Mouse (Mus musculus) embryo, embryonic 11 days (tissue): ENCODE results near the gene Mfsd12.

Source experiments
- DNase-seq: peaks from one replicate; pipeline ENCODE4 v3.0.0-alpha.2; 2015

The Mfsd12 gene

GRCm38 (mm10) chr10:81356352-81356990, 820 bp upstream of the Mfsd12 start:
- DNase-seq, result no peak

- no peak for DNase-seq
These were observed 918 bp downstream of the Mfsd12 start for GRCm38 (mm10) chr10:81358209-81358608.

GRCm38 (mm10) chr10:81358841-81359240, 1.6 kb downstream of the Mfsd12 start:
- no peak for DNase-seq

GRCm38 (mm10) chr10:81360721-81361120, 3.4 kb downstream of the Mfsd12 start:
- DNase-seq, result no peak

- DNase-seq, result no peak
These were observed 5.2 kb downstream of the Mfsd12 start for GRCm38 (mm10) chr10:81362336-81362949.

GRCm38 (mm10) chr10:81363436-81364346, 6.4 kb downstream of the Mfsd12 start:
- no peak for DNase-seq

- DNase-seq, result no peak
These were observed 7.4 kb downstream of the Mfsd12 start for GRCm38 (mm10) chr10:81364666-81365065.

- no peak for DNase-seq
These were observed 7.8 kb downstream of the Mfsd12 start for GRCm38 (mm10) chr10:81365073-81365472.

GRCm38 (mm10) chr10:81365672-81366476, 8.6 kb downstream of the Mfsd12 start, which contains the start of gene 4930404N11Rik:
4930404N11Rik (minus strand) TSS chr10:81365816.
- peak; percentile 72 for DNase-seq

GRCm38 (mm10) chr10:81366477-81367206, 9.4 kb downstream of the Mfsd12 start:
- DNase-seq, result no peak

GRCm38 (mm10) chr10:81367207-81367495, 9.9 kb downstream of the Mfsd12 start:
- DNase-seq, result no peak

- no peak for DNase-seq
These were observed 18.0 kb downstream of the Mfsd12 start for GRCm38 (mm10) chr10:81375322-81375721.

- no peak for DNase-seq
These were observed 19.5 kb downstream of the Mfsd12 start for GRCm38 (mm10) chr10:81376561-81377361.

- DNase-seq, result no peak
These were observed 20.0 kb downstream of the Mfsd12 start for GRCm38 (mm10) chr10:81377362-81377664.

- DNase-seq, result no peak
These were observed 20.7 kb downstream of the Mfsd12 start, which contains the start of gene Fzr1 for GRCm38 (mm10) chr10:81377793-81378552. Fzr1 (minus strand) TSS chr10:81378516.

- DNase-seq, result peak; percentile 100
These were observed 21.4 kb downstream of the Mfsd12 start for GRCm38 (mm10) chr10:81378553-81379182.

GRCm38 (mm10) chr10:81379183-81379553, 21.9 kb downstream of the Mfsd12 start:
- DNase-seq, result no peak

- no peak for DNase-seq
These were observed 22.6 kb downstream of the Mfsd12 start for GRCm38 (mm10) chr10:81379809-81380378.

- no peak for DNase-seq
These were observed 24.7 kb downstream of the Mfsd12 start for GRCm38 (mm10) chr10:81382039-81382438.
